Mouse (Mus musculus) lung, embryonic 16.5 days (tissue): Measurements from ENCODE around the gene Cenpu. TPM values are rescaled to one million over a fixed set of nuclear protein-coding genes. Genes with fewer than 3 reads are reported as not detected.

ENCODE experiments used
- ATAC-seq: fragments of 200-750 bp; cut with Nextera tagmentation; 2 replicates; pipeline ENCODE4 v1.8.0; 2017; ENCODE audit warnings: low read depth, mild to moderate bottlenecking, moderate library complexity
- H3K27ac ChIP-seq: fragments of 300-500 bp; sonication (generic); 2 replicates; pipeline ENCODE4 v1.5.1; 2014; ENCODE audit warnings: mild to moderate bottlenecking, control low read depth, low read length
- H3K27me3 ChIP-seq: fragments of 300-500 bp; sonication (generic); 2 replicates; pipeline ENCODE4 v1.6.1; 2014; ENCODE audit warnings: low read depth, low read length, mixed read lengths; ENCODE audit not compliant: control insufficient read depth, insufficient read depth
- H3K36me3 ChIP-seq: fragments of 300-500 bp; sonication (generic); 2 replicates; pipeline ENCODE4 v1.6.1; 2014; ENCODE audit warnings: low read length; ENCODE audit not compliant: control insufficient read depth, insufficient read depth
- H3K4me1 ChIP-seq: fragments of 300-500 bp; sonication (generic); replicated peaks from 2 replicates; pipeline ENCODE4 v1.6.1; 2014; ENCODE audit warnings: low read length, mixed read lengths; ENCODE audit not compliant: control insufficient read depth, insufficient read depth
- H3K4me2 ChIP-seq: fragments of 300-500 bp; sonication (generic); 2 replicates; pipeline ENCODE4 v1.6.1; 2014; ENCODE audit warnings: low read depth, low read length, control low read depth
- H3K4me3 ChIP-seq: fragments of 300-500 bp; sonication (generic); 2 replicates; pipeline ENCODE4 v1.5.1; 2014; ENCODE audit warnings: mild to moderate bottlenecking, low read length, control low read depth
- H3K9ac ChIP-seq: fragments of 300-500 bp; sonication (generic); 2 replicates; pipeline ENCODE4 v1.6.1; 2014; ENCODE audit warnings: low read length, control low read depth
- H3K9me3 ChIP-seq: fragments of 300-500 bp; sonication (generic); 2 replicates; pipeline ENCODE4 v1.6.1; 2016; ENCODE audit warnings: low read length; ENCODE audit not compliant: control insufficient read depth
- WGBS: fragments of 180-500 bp; shearing (Covaris S2); extraction: QIAGEN DNeasy Blood & Tissue Kit; methylation state at CpG from one replicate; pipeline ENCODE4 v1.1.7; 2014; 5-methylcytosine and 5-hydroxymethylcytosine counted together
- polyA plus RNA-seq: library from polyadenylated mRNA; unstranded; fragments of >200 nt; fragmentation: Nextera tagmentation; extraction: Ambion mirVana; gene quantifications from 2 replicates; pipeline ENCODE4 v1.2.1, GENCODE M21; 2015

Cenpu gene
- polyA plus RNA-seq, 1 experiment from 2014 or later, result 22.3 TPM

DNA sequence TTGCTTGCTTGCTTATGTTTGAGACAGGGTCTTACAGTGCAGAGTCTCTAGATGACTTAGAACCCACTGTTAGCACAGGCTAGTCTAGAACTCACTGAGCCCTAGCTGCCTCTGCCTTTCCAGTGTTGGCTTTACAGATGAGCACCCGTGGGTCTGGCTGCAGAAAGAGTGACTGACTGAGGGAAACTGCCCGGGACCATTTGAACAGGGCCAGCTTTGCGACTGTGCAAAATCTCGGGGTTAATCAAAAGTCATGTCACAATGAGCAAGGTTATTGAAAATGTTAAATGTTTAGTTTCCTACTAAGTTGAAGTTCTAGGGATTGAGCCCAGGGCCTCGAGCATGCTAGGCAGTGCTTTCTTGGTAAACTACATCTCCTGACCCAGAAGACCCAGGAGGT lies 6.0 kb upstream of the Cenpu start:
- Histone ChIP-seq H3K4me1 (peaks cover 16% of the 10 kb centered on the region), H3K36me3 (no peaks in the 10 kb centered on the region), H3K4me2 (no peak overlapping the region), H3K27me3 (no peaks in the 10 kb centered on the region), H3K27ac (no peak overlapping the region), H3K9me3 (no peaks in the 10 kb centered on the region), H3K9ac (no peak overlapping the region), H3K4me3 (no peak overlapping the region)
- WGBS, result 82% methylated on average over 5 of the region's 5 CpGs
- no peak for ATAC-seq

DNA sequence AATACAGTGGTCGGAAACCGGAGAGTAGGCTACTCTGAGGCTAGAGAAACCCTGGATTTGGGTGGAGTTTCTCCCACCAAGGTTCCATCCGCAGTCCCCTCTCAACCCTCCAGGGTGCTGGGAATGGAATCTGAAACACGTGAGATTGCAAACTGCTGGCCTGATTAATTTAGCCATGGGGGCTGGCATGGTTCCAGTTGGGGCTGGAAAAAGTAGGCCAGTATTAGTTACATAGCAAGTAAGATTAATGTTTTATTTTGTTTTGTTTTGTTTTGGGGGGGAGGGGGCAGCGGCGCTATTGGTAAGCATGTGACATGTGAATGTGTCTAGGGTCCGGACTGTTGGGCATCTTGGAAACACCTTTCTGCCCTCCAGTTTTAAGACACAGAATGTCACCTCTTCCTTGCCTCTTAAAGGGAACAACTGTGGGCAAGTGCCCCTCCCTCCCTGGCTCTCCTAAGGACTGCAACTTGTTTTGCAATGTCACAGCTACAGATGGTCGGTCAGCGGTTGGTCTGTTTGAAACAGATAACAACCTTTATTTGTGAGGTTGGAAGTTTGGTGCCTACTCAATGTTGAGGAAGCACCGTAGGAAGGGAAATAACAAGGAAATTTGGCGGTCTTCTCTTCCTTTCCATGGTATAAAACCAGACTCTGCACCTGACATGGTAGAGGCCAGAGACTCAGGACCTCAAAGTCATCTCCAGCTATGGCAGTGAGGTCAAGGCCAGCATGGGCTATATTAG lies 5.2 kb upstream of the Cenpu start:
- no peak for ATAC-seq
- WGBS, result 53% methylated on average over 11 of the region's 11 CpGs
- Histone ChIP-seq H3K27me3 (no peaks in the 10 kb centered on the region), H3K9me3 (no peaks in the 10 kb centered on the region), H3K9ac (no peak overlapping the region), H3K36me3 (no peaks in the 10 kb centered on the region), H3K4me1 (peaks cover 16% of the 10 kb centered on the region), H3K4me3 (no peak overlapping the region), H3K4me2 (no peak overlapping the region), H3K27ac (no peak overlapping the region)

DNA sequence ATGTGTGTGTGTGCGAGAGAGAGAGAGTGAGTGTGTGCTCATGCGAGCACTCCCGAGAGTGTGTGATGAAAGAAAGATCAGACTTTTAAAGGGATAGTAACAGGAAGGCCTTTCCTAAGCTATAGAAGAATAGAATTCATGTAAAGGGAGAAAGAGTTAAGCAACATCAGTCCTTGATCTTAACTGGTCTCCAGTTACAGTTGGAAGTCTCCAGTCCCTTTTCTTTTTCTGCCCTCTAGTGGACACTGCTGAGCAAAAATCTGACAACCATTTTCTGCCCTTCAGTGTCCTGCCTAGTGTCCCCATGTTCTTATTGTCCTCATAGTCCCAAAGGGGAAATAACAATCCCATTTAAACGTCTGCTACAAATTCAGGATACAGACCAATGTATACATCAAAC lies 4.6 kb upstream of the Cenpu start:
- no peak overlapping the region for H3K4me3 ChIP-seq
- H3K27ac ChIP-seq, result no peak overlapping the region
- WGBS, result 21% methylated on average over 4 of the region's 4 CpGs
- no peaks in the 10 kb centered on the region for H3K9me3 ChIP-seq
- H3K4me2 ChIP-seq, result no peak overlapping the region
- H3K4me1 ChIP-seq, result peaks cover 16% of the 10 kb centered on the region
- H3K36me3 ChIP-seq, result no peaks in the 10 kb centered on the region
- H3K9ac ChIP-seq, result no peak overlapping the region
- H3K27me3 ChIP-seq, result no peaks in the 10 kb centered on the region
- no peak for ATAC-seq

DNA sequence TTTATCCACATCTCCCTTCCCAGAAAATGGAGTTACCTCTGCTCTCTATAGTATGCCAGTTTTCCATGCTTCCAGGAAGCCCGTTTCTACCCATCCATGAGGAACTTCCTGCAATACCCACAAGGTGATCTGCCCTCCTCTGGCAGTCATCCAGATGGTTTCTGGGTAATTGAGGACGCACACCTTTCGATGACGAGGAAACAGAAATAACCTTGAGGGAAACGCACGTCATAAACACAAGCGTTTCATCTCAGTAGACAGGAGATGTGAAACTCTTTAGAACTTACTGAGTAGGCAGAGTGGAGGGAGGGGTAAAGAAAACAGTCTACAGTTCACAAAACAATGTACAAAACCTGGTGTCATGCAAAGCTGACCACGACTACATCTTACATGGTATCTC lies 1.8 kb upstream of the Cenpu start:
- H3K27me3 ChIP-seq, result no peaks in the 10 kb centered on the region
- H3K4me2 ChIP-seq, result no peak overlapping the region
- no peaks in the 10 kb centered on the region for H3K9me3 ChIP-seq
- ATAC-seq, result no peak
- no peaks in the 10 kb centered on the region for H3K36me3 ChIP-seq
- H3K9ac ChIP-seq, result no peak overlapping the region
- H3K27ac ChIP-seq, result no peak overlapping the region
- H3K4me3 ChIP-seq, result no peak overlapping the region
- peaks cover 16% of the 10 kb centered on the region; the same call in 1 of the 2 replicates for H3K4me1 ChIP-seq
- WGBS, result 74% methylated on average over 8 of the region's 8 CpGs

DNA sequence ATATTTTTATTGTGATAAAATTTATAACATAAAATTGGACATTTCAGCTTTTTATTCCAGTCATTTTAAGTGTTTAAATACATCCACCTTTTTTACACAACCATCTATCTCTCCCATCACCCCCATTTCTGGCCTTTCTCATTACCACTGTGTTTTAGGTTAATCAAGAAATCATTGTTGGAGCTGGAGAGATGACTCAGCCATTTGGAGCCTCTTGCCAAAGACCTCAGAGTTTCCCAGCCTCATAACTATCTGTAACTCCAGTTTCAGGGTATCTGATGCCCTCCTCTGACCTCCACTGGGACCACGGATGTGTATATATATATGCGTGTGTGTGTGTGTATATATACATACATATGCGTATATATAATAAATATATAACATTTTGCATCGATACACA lies 799 bp upstream of the Cenpu start:
- H3K27ac ChIP-seq, result no peak overlapping the region
- peaks cover 16% of the 10 kb centered on the region; the same call in 1 of the 2 replicates for H3K4me1 ChIP-seq
- H3K9ac ChIP-seq, result no peak overlapping the region
- H3K4me3 ChIP-seq, result peak overlapping the region; percentile 73
- H3K36me3 ChIP-seq, result no peaks in the 10 kb centered on the region
- no peaks in the 10 kb centered on the region for H3K9me3 ChIP-seq
- ATAC-seq, result no peak
- H3K27me3 ChIP-seq, result no peaks in the 10 kb centered on the region
- 29% methylated on average over 4 of the region's 4 CpGs for WGBS
- H3K4me2 ChIP-seq, result peak overlapping the region; percentile 71

DNA sequence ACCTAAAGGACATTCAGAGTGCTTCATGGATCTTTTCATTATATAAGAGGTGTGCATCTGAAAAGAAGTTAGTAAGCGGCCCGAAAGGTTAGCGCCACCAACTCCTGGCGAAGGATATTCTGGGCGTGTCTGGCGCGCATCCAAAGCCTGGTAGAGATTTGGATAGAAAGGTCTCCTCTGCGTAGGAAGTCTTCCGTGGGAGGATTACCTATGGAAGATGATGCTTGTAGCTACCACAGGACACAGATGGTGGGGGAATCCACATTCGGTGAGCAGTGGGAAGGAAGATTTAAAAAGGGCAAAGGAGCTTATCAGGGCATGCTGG lies 575 bp downstream of the Cenpu start:
- Histone ChIP-seq H3K4me3 (peak overlapping the region; percentile 73), H3K27ac (no peak overlapping the region), H3K36me3 (peaks cover 2% of the 10 kb centered on the region; the same call in 1 of the 2 replicates), H3K27me3 (no peaks in the 10 kb centered on the region), H3K9me3 (no peaks in the 10 kb centered on the region), H3K4me1 (peaks cover 8% of the 10 kb centered on the region; the same call in 1 of the 2 replicates), H3K4me2 (peak overlapping the region; percentile 73), H3K9ac (peak overlapping the region; percentile 74)
- no peak for ATAC-seq
- WGBS, result 2% methylated on average over 10 of the region's 10 CpGs

DNA sequence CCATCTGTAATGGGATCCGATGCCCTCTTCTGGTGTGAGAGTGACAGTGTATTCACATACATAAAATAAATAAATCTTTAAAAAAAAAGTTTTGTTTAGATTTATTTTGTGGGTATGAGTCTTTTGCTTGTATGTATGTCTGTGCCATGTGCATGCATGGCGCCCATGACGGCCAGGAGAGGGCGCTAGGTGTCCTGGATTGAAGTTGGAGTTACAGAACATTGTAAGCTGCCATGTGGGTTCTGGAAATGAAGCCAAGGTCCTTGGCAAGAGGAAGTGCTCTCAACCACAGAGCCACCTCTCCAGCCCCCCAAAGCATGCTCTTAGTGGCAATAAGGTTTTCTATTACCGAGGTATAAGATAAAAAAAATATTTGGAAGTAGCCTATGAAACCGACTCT lies 7.6 kb downstream of the Cenpu start:
- H3K4me1 ChIP-seq, result no peaks in the 10 kb centered on the region
- no peak overlapping the region for H3K4me2 ChIP-seq
- peaks cover 7% of the 10 kb centered on the region; the same call in 1 of the 2 replicates for H3K36me3 ChIP-seq
- no peaks in the 10 kb centered on the region for H3K27me3 ChIP-seq
- H3K4me3 ChIP-seq, result no peak overlapping the region
- H3K9me3 ChIP-seq, result no peaks in the 10 kb centered on the region
- ATAC-seq, result no peak
- no peak overlapping the region for H3K27ac ChIP-seq
- no peak overlapping the region for H3K9ac ChIP-seq
- 67% methylated on average over 6 of the region's 6 CpGs for WGBS

DNA sequence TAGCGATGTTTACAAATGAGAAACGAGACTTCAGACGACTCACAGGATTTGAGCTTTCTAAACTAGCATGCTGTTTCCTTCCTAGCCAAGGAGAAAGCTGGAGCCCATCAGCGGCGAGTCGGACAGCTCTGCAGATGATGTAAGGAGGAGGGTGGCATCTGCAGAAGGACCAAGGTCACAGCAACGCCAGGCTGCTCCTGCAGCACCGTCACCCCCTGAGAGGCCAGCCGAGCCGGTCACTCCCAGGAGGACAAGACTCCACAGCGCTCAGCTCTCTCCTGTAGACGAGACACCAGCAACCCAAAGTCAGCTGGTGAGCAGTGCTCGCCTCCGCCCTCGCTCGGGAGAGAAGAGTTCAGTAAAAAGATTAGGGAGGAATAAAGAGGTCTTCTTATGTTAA lies 10.5 kb downstream of the Cenpu start:
- Histone ChIP-seq H3K9ac (no peak overlapping the region), H3K36me3 (peaks cover 8% of the 10 kb centered on the region; the same call in 1 of the 2 replicates), H3K27me3 (no peaks in the 10 kb centered on the region), H3K4me2 (no peak overlapping the region), H3K4me3 (no peak overlapping the region), H3K27ac (no peak overlapping the region), H3K4me1 (no peaks in the 10 kb centered on the region), H3K9me3 (no peaks in the 10 kb centered on the region)
- 77% methylated on average over 16 of the region's 16 CpGs for WGBS
- ATAC-seq, result no peak

DNA sequence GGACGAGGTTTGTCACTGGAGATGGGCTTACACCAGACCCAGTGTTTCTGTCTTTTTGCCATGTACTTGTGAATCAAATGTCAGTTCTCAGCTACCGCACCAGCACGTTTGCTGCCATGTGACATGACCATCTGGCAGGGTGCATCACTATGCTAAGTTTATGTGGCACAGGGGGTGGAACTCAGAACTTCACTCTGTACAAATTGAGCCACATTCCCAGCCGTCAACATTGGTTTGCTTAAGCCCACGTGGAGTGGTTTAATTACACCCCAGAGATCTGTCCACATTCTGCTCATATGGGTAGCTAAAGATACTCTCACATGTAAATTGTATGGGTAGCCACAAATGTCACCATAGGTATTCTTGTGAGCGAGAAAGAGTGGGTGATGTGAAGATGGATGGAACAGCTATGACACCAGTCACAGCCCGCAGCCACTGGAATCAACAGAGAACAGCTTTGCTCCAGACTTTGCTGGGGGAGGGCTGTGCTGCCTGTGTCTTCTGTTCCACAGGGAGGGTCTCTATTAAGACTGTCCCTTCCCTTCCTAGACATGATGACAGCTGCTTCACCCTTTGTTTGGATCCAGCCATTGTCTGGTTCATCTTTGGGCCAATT lies 15.2 kb downstream of the Cenpu start:
- ATAC-seq, result no peak
- 69% methylated on average over 7 of the region's 7 CpGs for WGBS
- Histone ChIP-seq H3K9me3 (no peaks in the 10 kb centered on the region), H3K27me3 (no peaks in the 10 kb centered on the region), H3K4me1 (peaks cover 10% of the 10 kb centered on the region), H3K9ac (no peak overlapping the region), H3K4me2 (no peak overlapping the region), H3K36me3 (peaks cover 5% of the 10 kb centered on the region; the same call in 1 of the 2 replicates), H3K4me3 (no peak overlapping the region), H3K27ac (no peak overlapping the region)
